8 mouse cellular contexts compared by ENCODE assay signal in genomic region chr6:24664133-24664866, GRCm38 (mm10). TPM values are rescaled to one million over a fixed set of nuclear protein-coding genes. Genes with fewer than 3 reads are reported as not detected.
DNase-seq lines count a peak whose midpoint lies in the region; ATAC-seq and TF ChIP-seq lines count a peak whose summit lies in the region.

No protein-coding gene starts in this region.

- H3K9me3 ChIP-seq in E14TG2a.4 (ENCODE audit: low read length) = no peaks in the 10 kb centered on the region
- no peaks in the 10 kb centered on the region for H3K9me3 ChIP-seq in forebrain, embryonic 14.5 days (replicated peaks; ENCODE audit: control insufficient read depth, low read length)
- no peaks in the 10 kb centered on the region for H3K9me3 ChIP-seq in heart, postnatal 0 days (replicated peaks; ENCODE audit: control insufficient read depth, low read length)
- H3K9me3 ChIP-seq in neural tube, embryonic 15.5 days (replicated peaks) = no peaks in the 10 kb centered on the region

- peak overlapping the region; percentile 97 for H3K4me3 ChIP-seq in E14TG2a.4 (replicated peaks; ENCODE audit: low read length)
- H3K4me3 ChIP-seq in forebrain, embryonic 14.5 days (ENCODE audit: low read depth, low read length) = peak overlapping the region; percentile 94
- peak overlapping the region; percentile 100 for H3K4me3 ChIP-seq in heart, postnatal 0 days (ENCODE audit: low read depth, low read length)
- peak overlapping the region; percentile 77 for H3K4me3 ChIP-seq in lung, adult 2 months (replicated peaks; ENCODE audit: extremely low read depth, low read depth, low read length)
- H3K4me3 ChIP-seq in neural tube, embryonic 15.5 days (replicated peaks) = peak overlapping the region; percentile 95

- no peak for TF ChIP-seq POLR2A in lung, adult 2 months (IDR thresholded peaks at IDR 0.05; ENCODE audit: borderline replicate concordance, extremely low read depth, low read depth, low read length)

- WGBS in forebrain, embryonic 14.5 days = under 1% methylated on average over 56 of the region's 58 CpGs
- under 1% methylated on average over 45 of the region's 58 CpGs for WGBS in heart, postnatal 0 days
- under 1% methylated on average over 58 of the region's 58 CpGs for WGBS in lung, adult 2 months
- WGBS in neural tube, embryonic 15.5 days = under 1% methylated on average over 55 of the region's 58 CpGs

- H3K27ac ChIP-seq in forebrain, embryonic 14.5 days (ENCODE audit: low read depth, low read length) = peak overlapping the region; percentile 97
- H3K27ac ChIP-seq in heart, postnatal 0 days (ENCODE audit: low read depth) = peak overlapping the region; percentile 99
- H3K27ac ChIP-seq in neural tube, embryonic 15.5 days (replicated peaks) = peak overlapping the region; percentile 97

- TF ChIP-seq CTCF in E14TG2a.4 (conservative IDR thresholded peaks at IDR 0.05; ENCODE audit: low read length) = no peak
- no peak for TF ChIP-seq CTCF in heart, postnatal 0 days (IDR thresholded peaks at IDR 0.05; ENCODE audit: low read depth)
- TF ChIP-seq CTCF in lung, adult 2 months (IDR thresholded peaks at IDR 0.05; ENCODE audit: insufficient read depth, low read length) = no peak

- no peaks in the 10 kb centered on the region for H3K27me3 ChIP-seq in E14TG2a.4 (ENCODE audit: insufficient read depth, low read length)
- H3K27me3 ChIP-seq in forebrain, embryonic 14.5 days (replicated peaks; ENCODE audit: control insufficient read depth, insufficient read depth, low read length) = no peaks in the 10 kb centered on the region
- no peaks in the 10 kb centered on the region for H3K27me3 ChIP-seq in heart, postnatal 0 days (ENCODE audit: control insufficient read depth, insufficient read depth, low read length)
- H3K27me3 ChIP-seq in neural tube, embryonic 15.5 days (replicated peaks) = no peaks in the 10 kb centered on the region

- no peak for TF ChIP-seq EP300 in heart, postnatal 0 days (IDR thresholded peaks at IDR 0.05; ENCODE audit: low read depth)

- peak; percentile 46 for ATAC-seq in forebrain, embryonic 14.5 days
- ATAC-seq in heart, postnatal 0 days (ENCODE audit: insufficient read depth, low read depth) = peak; percentile 45
- ATAC-seq in neural tube, embryonic 15.5 days (ENCODE audit: low FRiP score) = peak; percentile 54

- peak overlapping the region; percentile 92 for H3K4me2 ChIP-seq in forebrain, embryonic 14.5 days (ENCODE audit: low read length)
- peak overlapping the region; percentile 96 for H3K4me2 ChIP-seq in heart, postnatal 0 days (ENCODE audit: low read depth, low read length)
- peak overlapping the region; percentile 90 for H3K4me2 ChIP-seq in neural tube, embryonic 15.5 days

- peaks cover 21% of the 10 kb centered on the region for H3K36me3 ChIP-seq in E14TG2a.4 (ENCODE audit: insufficient read depth, low read length)
- no peaks in the 10 kb centered on the region for H3K36me3 ChIP-seq in forebrain, embryonic 14.5 days (ENCODE audit: control insufficient read depth, insufficient read depth, low read length)
- H3K36me3 ChIP-seq in heart, postnatal 0 days (replicated peaks; ENCODE audit: control insufficient read depth, insufficient read depth, low read length) = no peaks in the 10 kb centered on the region
- H3K36me3 ChIP-seq in neural tube, embryonic 15.5 days = no peaks in the 10 kb centered on the region

- peak; percentile 75 for DNase-seq in adrenal gland, postnatal 10 days
- DNase-seq in forebrain, embryonic 14.5 days (ENCODE audit: low spot score) = peak; percentile 28
- no peak for DNase-seq in heart, postnatal 0 days (ENCODE audit: low spot score)
- peak; percentile 68 for DNase-seq in kidney, postnatal 14 days
- peak; percentile 60 for DNase-seq in lung, adult 2 months
- peak; percentile 46 for DNase-seq in urinary bladder, postnatal 14 days (ENCODE audit: low spot score)

- peak overlapping the region; percentile 96 for H3K9ac ChIP-seq in forebrain, embryonic 14.5 days (ENCODE audit: low read length)
- H3K9ac ChIP-seq in heart, postnatal 0 days (replicated peaks; ENCODE audit: low read depth, low read length) = peak overlapping the region; percentile 100
- peak overlapping the region; percentile 93 for H3K9ac ChIP-seq in neural tube, embryonic 15.5 days (replicated peaks)

- H3K4me1 ChIP-seq in E14TG2a.4 (replicated peaks; ENCODE audit: low read depth, low read length) = peaks cover 40% of the 10 kb centered on the region
- peaks cover 7% of the 10 kb centered on the region for H3K4me1 ChIP-seq in forebrain, embryonic 14.5 days (ENCODE audit: control insufficient read depth, insufficient read depth, low read length)
- H3K4me1 ChIP-seq in heart, postnatal 0 days (ENCODE audit: control insufficient read depth, insufficient read depth) = peaks cover 17% of the 10 kb centered on the region
- H3K4me1 ChIP-seq in lung, adult 2 months (ENCODE audit: control insufficient read depth, insufficient read depth, low read length) = peaks cover 9% of the 10 kb centered on the region
- peaks cover 16% of the 10 kb centered on the region for H3K4me1 ChIP-seq in neural tube, embryonic 15.5 days

RNA-seq across cellular contexts. Expression of gene Wasl, which starts 0.5 kb away (rescaled TPM):
- 10 to 100 TPM; 48.4 to 53.4 TPM for total RNA-seq in adrenal gland, postnatal 10 days (2021)
- polyA plus RNA-seq in forebrain, embryonic 14.5 days (2014; fragmentation: Nextera tagmentation; extraction: Ambion mirVana) = 38.4 and 46.6 TPM in 2 replicates
- total RNA-seq in heart, postnatal 0 days (2014; rRNA removed; ENCODE audit: low replicate concordance) = 19.0 and 19.2 TPM in 2 replicates
- polyA plus RNA-seq in heart, postnatal 0 days (2015; fragmentation: Nextera tagmentation; extraction: Ambion mirVana) = 49.0 and 53.0 TPM in 2 replicates
- polyA plus RNA-seq in lung, adult 2 months (2012; rRNA removed) = 70.0 and 123 TPM in 2 replicates
- polyA plus RNA-seq in neural tube, embryonic 15.5 days (2015; fragmentation: Nextera tagmentation; extraction: Ambion mirVana) = 60.5 and 62.4 TPM in 2 replicates
